Mouse (Mus musculus) heart, embryonic 12.5 days (tissue): ENCODE measurements around the gene Pxylp1. TPM values are rescaled to one million over a fixed set of nuclear protein-coding genes. Genes with fewer than 3 reads are reported as not detected.
"Not testable (repeated sequence)": the region's sequence is repeated elsewhere in the genome, so short reads cannot be mapped to it uniquely, and the experiment has no call there.

ENCODE experiments used
- ATAC-seq: fragments of 200-750 bp; cut with Nextera tagmentation; 2 replicates; pipeline ENCODE4 v1.8.0; 2017; ENCODE audit warnings: moderate TSS enrichment, moderate library complexity; ENCODE audit not compliant: insufficient number of reproducible peaks, low FRiP score
- H3K27ac ChIP-seq: fragments of 300-500 bp; sonication (generic); 2 replicates; pipeline ENCODE4 v1.5.1; 2016; ENCODE audit warnings: mild to moderate bottlenecking, moderate library complexity; ENCODE audit not compliant: poor library complexity, severe bottlenecking
- H3K27me3 ChIP-seq: fragments of 300-500 bp; sonication (generic); replicated peaks from 2 replicates; pipeline ENCODE4 v1.6.1; 2016; ENCODE audit warnings: mild to moderate bottlenecking, moderate library complexity
- H3K36me3 ChIP-seq: fragments of 300-500 bp; sonication (generic); 2 replicates; pipeline ENCODE4 v1.6.1; 2016; ENCODE audit warnings: mild to moderate bottlenecking, moderate library complexity
- H3K4me1 ChIP-seq: fragments of 300-500 bp; sonication (generic); replicated peaks from 2 replicates; pipeline ENCODE4 v1.6.1; 2016; ENCODE audit warnings: mild to moderate bottlenecking
- H3K4me2 ChIP-seq: fragments of 300-500 bp; sonication (generic); 2 replicates; pipeline ENCODE4 v1.6.1; 2016; ENCODE audit warnings: mild to moderate bottlenecking, moderate library complexity
- H3K4me3 ChIP-seq: fragments of 300-500 bp; sonication (generic); 2 replicates; pipeline ENCODE4 v1.5.1; 2016; ENCODE audit warnings: mild to moderate bottlenecking
- H3K9ac ChIP-seq: fragments of 300-500 bp; sonication (generic); 2 replicates; pipeline ENCODE4 v1.6.1; 2016; ENCODE audit warnings: mild to moderate bottlenecking, moderate library complexity
- H3K9me3 ChIP-seq: fragments of 300-500 bp; sonication (generic); replicated peaks from 2 replicates; pipeline ENCODE4 v1.6.1; 2016; ENCODE audit warnings: mild to moderate bottlenecking, moderate library complexity
- WGBS: fragments of 180-500 bp; shearing (Covaris S2); methylation state at CpG from one replicate; pipeline ENCODE4 v1.1.7; 2016; 5-methylcytosine and 5-hydroxymethylcytosine counted together
- polyA plus RNA-seq: library from polyadenylated mRNA; unstranded; fragments of >200 nt; fragmentation: Nextera tagmentation; extraction: Ambion mirVana; gene quantifications from 2 replicates; pipeline ENCODE4 v1.2.1, GENCODE M21; 2016

The Pxylp1 gene
- 36.9 and 37.3 TPM in 2 replicates for polyA plus RNA-seq

GRCm38 (mm10) chr9:96892546-96892945 lies at the start of gene Pxylp1:
Gene Pxylp1, minus strand, starts transcription at chr9:96892669.
- Histone ChIP-seq H3K27ac (no peak within 1 kb of the TSS), H3K4me1 (peaks cover 15% of the 10 kb centered on the region), H3K27me3 (peaks cover 4% of the 10 kb centered on the region; the same call in 1 of the 2 replicates), H3K9me3 (0 out of 2 replicates have a peak, but pooled peaks cover 4% of the 10 kb centered on the region), H3K36me3 (no peaks in the 10 kb centered on the region), H3K4me3 (no peak within 1 kb of the TSS), H3K4me2 (no peak within 1 kb of the TSS), H3K9ac (no peak within 1 kb of the TSS)
- WGBS = 30% methylated on average over 3 of the region's 3 CpGs
- ATAC-seq = no peak

GRCm38 (mm10) chr9:96938887-96939286 lies 46.4 kb upstream of the Pxylp1 start:
- H3K27me3 ChIP-seq = peaks cover 3% of the 10 kb centered on the region; the same call in 1 of the 2 replicates
- WGBS = 77% methylated on average over 5 of the region's 5 CpGs
- H3K4me2 ChIP-seq = no peak overlapping the region
- H3K27ac ChIP-seq = no peak overlapping the region
- no peak overlapping the region for H3K4me3 ChIP-seq
- peaks cover 16% of the 10 kb centered on the region for H3K9me3 ChIP-seq
- ATAC-seq = no peak
- peaks cover 37% of the 10 kb centered on the region for H3K36me3 ChIP-seq
- H3K9ac ChIP-seq = no peak overlapping the region
- H3K4me1 ChIP-seq = peaks cover 3% of the 10 kb centered on the region; the same call in 1 of the 2 replicates

- peaks cover 14% of the 10 kb centered on the region for H3K36me3 ChIP-seq
- ATAC-seq = not testable (repeated sequence)
These were observed 44.0 kb upstream of the Pxylp1 start for GRCm38 (mm10) chr9:96936427-96936826.

GRCm38 (mm10) chr9:96935556-96936300 lies 43.3 kb upstream of the Pxylp1 start:
- H3K4me3 ChIP-seq = no peak overlapping the region
- H3K4me2 ChIP-seq = no peak overlapping the region
- peaks cover 7% of the 10 kb centered on the region for H3K36me3 ChIP-seq
- H3K9me3 ChIP-seq = peaks cover 9% of the 10 kb centered on the region
- no peak overlapping the region for H3K9ac ChIP-seq
- 52% methylated on average over 15 of the region's 15 CpGs for WGBS
- H3K4me1 ChIP-seq = no peaks in the 10 kb centered on the region; the same call in 1 of the 2 replicates
- H3K27me3 ChIP-seq = peaks cover 3% of the 10 kb centered on the region; the same call in 1 of the 2 replicates
- H3K27ac ChIP-seq = no peak overlapping the region
- no peak for ATAC-seq

More at GRCm38 (mm10) chr9:96936427-96936826, 44.0 kb upstream of the Pxylp1 start:
- not testable (repeated sequence) for H3K9ac ChIP-seq, H3K27me3 ChIP-seq, H3K27ac ChIP-seq, H3K4me2 ChIP-seq, H3K4me3 ChIP-seq, H3K4me1 ChIP-seq
- 80% methylated on average over 2 of the region's 2 CpGs for WGBS
- peaks cover 16% of the 10 kb centered on the region for H3K9me3 ChIP-seq

GRCm38 (mm10) chr9:96934816-96935215 lies 42.3 kb upstream of the Pxylp1 start:
- H3K4me2 ChIP-seq = no peak overlapping the region

GRCm38 (mm10) chr9:96932751-96933150 lies 40.3 kb upstream of the Pxylp1 start:
- Histone ChIP-seq H3K4me2 (no peak overlapping the region), H3K27ac (no peak overlapping the region), H3K9me3 (0 out of 2 replicates have a peak, but pooled peaks cover 4% of the 10 kb centered on the region), H3K9ac (no peak overlapping the region), H3K4me3 (no peak overlapping the region), H3K36me3 (peaks cover 1% of the 10 kb centered on the region; the same call in 1 of the 2 replicates), H3K27me3 (peaks cover 3% of the 10 kb centered on the region; the same call in 1 of the 2 replicates), H3K4me1 (no peaks in the 10 kb centered on the region; the same call in 1 of the 2 replicates)
- 90% methylated on average over 8 of the region's 8 CpGs for WGBS
- ATAC-seq = no peak

More at GRCm38 (mm10) chr9:96934816-96935215, 42.3 kb upstream of the Pxylp1 start:
- H3K27me3 ChIP-seq = peaks cover 3% of the 10 kb centered on the region; the same call in 1 of the 2 replicates
- 82% methylated on average over 3 of the region's 3 CpGs for WGBS
- no peaks in the 10 kb centered on the region; the same call in 1 of the 2 replicates for H3K4me1 ChIP-seq
- peaks cover 5% of the 10 kb centered on the region; the same call in 1 of the 2 replicates for H3K36me3 ChIP-seq
- no peak overlapping the region for H3K4me3 ChIP-seq
- ATAC-seq = no peak
- 0 out of 2 replicates have a peak, but pooled peaks cover 7% of the 10 kb centered on the region for H3K9me3 ChIP-seq
- H3K27ac ChIP-seq = no peak overlapping the region
- H3K9ac ChIP-seq = no peak overlapping the region

GRCm38 (mm10) chr9:96923577-96924316 lies 31.3 kb upstream of the Pxylp1 start:
- H3K36me3 ChIP-seq = no peaks in the 10 kb centered on the region
- no peak for ATAC-seq
- no peak overlapping the region for H3K4me2 ChIP-seq
- H3K4me3 ChIP-seq = no peak overlapping the region
- no peaks in the 10 kb centered on the region for H3K27me3 ChIP-seq
- H3K9ac ChIP-seq = no peak overlapping the region
- no peak overlapping the region for H3K27ac ChIP-seq
- no peaks in the 10 kb centered on the region for H3K4me1 ChIP-seq
- 76% methylated on average over 17 of the region's 17 CpGs for WGBS
- H3K9me3 ChIP-seq = peaks cover 13% of the 10 kb centered on the region

- no peaks in the 10 kb centered on the region for H3K4me1 ChIP-seq
- peaks cover 13% of the 10 kb centered on the region for H3K9me3 ChIP-seq
- H3K9ac ChIP-seq = no peak overlapping the region
- no peak overlapping the region for H3K27ac ChIP-seq
- H3K4me2 ChIP-seq = no peak overlapping the region
- no peak for ATAC-seq
- WGBS = 71% methylated on average over 6 of the region's 6 CpGs
- no peaks in the 10 kb centered on the region for H3K36me3 ChIP-seq
- H3K27me3 ChIP-seq = no peaks in the 10 kb centered on the region
- H3K4me3 ChIP-seq = no peak overlapping the region
These were observed 30.6 kb upstream of the Pxylp1 start for GRCm38 (mm10) chr9:96923119-96923518.

- Histone ChIP-seq H3K9ac (no peak overlapping the region), H3K27me3 (no peaks in the 10 kb centered on the region), H3K4me2 (0 out of 2 replicates have a peak overlapping the region, but pooled peaks have one; percentile 23), H3K4me1 (peaks cover 9% of the 10 kb centered on the region), H3K27ac (no peak overlapping the region), H3K9me3 (peaks cover 7% of the 10 kb centered on the region), H3K36me3 (no peaks in the 10 kb centered on the region), H3K4me3 (no peak overlapping the region)
- peak; percentile 75; the same call in 1 of the 2 replicates for ATAC-seq
- 33% methylated on average over 27 of the region's 27 CpGs for WGBS
These were observed 24.4 kb upstream of the Pxylp1 start for GRCm38 (mm10) chr9:96916620-96917538.

- peaks cover 9% of the 10 kb centered on the region for H3K4me1 ChIP-seq
- H3K4me2 ChIP-seq = no peak overlapping the region
- no peak overlapping the region for H3K27ac ChIP-seq
- no peak overlapping the region for H3K4me3 ChIP-seq
- 45% methylated on average over 7 of the region's 7 CpGs for WGBS
- H3K9ac ChIP-seq = 0 out of 2 replicates have a peak overlapping the region, but pooled peaks have one; percentile 14
- no peaks in the 10 kb centered on the region for H3K36me3 ChIP-seq
- no peaks in the 10 kb centered on the region for H3K27me3 ChIP-seq
- peaks cover 7% of the 10 kb centered on the region for H3K9me3 ChIP-seq
- ATAC-seq = no peak
These were observed 23.6 kb upstream of the Pxylp1 start for GRCm38 (mm10) chr9:96916076-96916475.
